ENCODE assay signal across 8 mouse cellular contexts in the genomic region with DNA sequence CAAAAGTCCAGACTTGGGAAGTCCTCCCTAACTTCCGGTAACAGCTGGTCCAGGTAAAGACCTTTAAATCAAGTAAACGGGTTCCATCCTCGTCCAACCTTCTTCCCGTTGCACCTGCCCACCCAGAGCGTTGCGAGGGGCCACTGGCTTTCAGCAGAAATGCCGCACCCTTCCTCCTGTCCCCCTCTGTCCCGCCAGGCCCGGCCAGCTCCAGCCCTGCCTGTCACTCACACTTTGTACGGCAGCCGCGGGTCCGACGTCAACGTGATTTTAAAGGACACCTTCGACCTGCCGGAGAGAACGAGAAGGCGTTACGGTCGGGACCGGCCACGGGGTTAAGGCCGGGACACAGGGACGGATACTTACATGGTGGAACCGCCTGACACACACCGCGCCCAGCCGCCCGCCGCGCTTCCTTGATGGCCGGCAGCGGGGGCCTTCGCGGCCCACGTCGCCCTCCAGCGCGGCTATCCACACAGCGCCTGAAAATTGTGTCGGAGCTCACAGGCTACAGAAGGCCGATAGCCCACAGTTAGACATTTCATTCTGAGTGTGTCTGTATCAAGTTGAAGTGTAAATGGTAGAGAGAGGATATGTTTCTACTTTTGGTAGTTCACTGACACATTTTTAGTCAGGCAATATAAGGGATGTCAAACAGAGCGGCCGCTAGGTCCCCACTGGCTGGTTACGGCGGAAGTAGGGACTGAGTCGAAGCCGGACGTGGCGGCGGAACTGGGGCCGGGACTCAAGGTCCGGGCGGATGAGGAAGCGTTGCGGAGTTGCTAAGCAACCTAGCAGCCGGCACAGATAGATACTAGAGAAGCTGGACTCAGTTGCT. TPM values are rescaled to one million over a fixed set of nuclear protein-coding genes. Genes with fewer than 3 reads are reported as not detected.
DNase-seq lines count a peak whose midpoint lies in the region; ATAC-seq lines count a peak whose summit lies in the region.

A gene (minus strand): TSS at position 448 of the 838 bp plus-strand sequence.

- no peaks in the 10 kb centered on the region for H3K9me3 ChIP-seq in heart, embryonic 14.5 days (ENCODE audit: control insufficient read depth, low read length)
- no peaks in the 10 kb centered on the region for H3K9me3 ChIP-seq in liver, embryonic 13.5 days (replicated peaks)
- H3K9me3 ChIP-seq in stomach, embryonic 16.5 days (replicated peaks; ENCODE audit: control insufficient read depth, low read length), result no peaks in the 10 kb centered on the region

- H3K27ac ChIP-seq in heart, embryonic 14.5 days (replicated peaks in 1 of 2; ENCODE audit: control insufficient read depth in 1 of 2, insufficient read depth in 1 of 2, low read depth in 2 of 2, low read length in 2 of 2), result peak within 1 kb of the TSS; percentile 48 to 70; a peak in 2 of 4 replicates
- H3K27ac ChIP-seq in liver, embryonic 13.5 days, result no peak within 1 kb of the TSS
- peak within 1 kb of the TSS; percentile 28; the same call in 1 of the 2 replicates for H3K27ac ChIP-seq in stomach, embryonic 16.5 days (ENCODE audit: low read length)

- peak within 1 kb of the TSS; percentile 88 for H3K9ac ChIP-seq in heart, embryonic 14.5 days (ENCODE audit: low read length)
- H3K9ac ChIP-seq in liver, embryonic 13.5 days, result peak within 1 kb of the TSS; percentile 80
- peak within 1 kb of the TSS; percentile 89 for H3K9ac ChIP-seq in stomach, embryonic 16.5 days (ENCODE audit: low read length)

- DNase-seq in c-Kit-negative CD71-positive TER-119-positive erythroid progenitor cells, embryonic 14.5 days (ENCODE audit: low read depth, low spot score), result peak; percentile 78
- DNase-seq in fibroblast of lung, adult 2 months (ENCODE audit: low read depth), result peak; percentile 92
- DNase-seq in kidney, postnatal 14 days, result peak; percentile 96
- peak; percentile 87 for DNase-seq in liver, embryonic 13.5 days
- peak; percentile 87 for DNase-seq in neural tube, embryonic 10.5 days (ENCODE audit: extremely low spot score, low spot score)

- H3K36me3 ChIP-seq in heart, embryonic 14.5 days (ENCODE audit: control insufficient read depth, insufficient read depth, low read length), result peaks cover 30% of the 10 kb centered on the region
- H3K36me3 ChIP-seq in liver, embryonic 13.5 days, result peaks cover 28% of the 10 kb centered on the region
- peaks cover 15% of the 10 kb centered on the region for H3K36me3 ChIP-seq in stomach, embryonic 16.5 days (ENCODE audit: control insufficient read depth, insufficient read depth, low read length)

- H3K4me2 ChIP-seq in heart, embryonic 14.5 days (ENCODE audit: low read length), result peak within 1 kb of the TSS; percentile 83
- peak within 1 kb of the TSS; percentile 77 for H3K4me2 ChIP-seq in liver, embryonic 13.5 days
- H3K4me2 ChIP-seq in stomach, embryonic 16.5 days (ENCODE audit: low read depth, low read length), result peak within 1 kb of the TSS; percentile 71

- H3K27me3 ChIP-seq in heart, embryonic 14.5 days (ENCODE audit: control insufficient read depth, insufficient read depth, low read length), result no peaks in the 10 kb centered on the region
- no peaks in the 10 kb centered on the region for H3K27me3 ChIP-seq in liver, embryonic 13.5 days
- no peaks in the 10 kb centered on the region for H3K27me3 ChIP-seq in stomach, embryonic 16.5 days (ENCODE audit: control insufficient read depth, insufficient read depth, low read length)

- H3K4me3 ChIP-seq in heart, embryonic 14.5 days (ENCODE audit: control insufficient read depth in 1 of 2, insufficient read depth in 1 of 2, low read depth in 1 of 2, low read length in 2 of 2), result peak within 1 kb of the TSS; percentile 91 to 98
- H3K4me3 ChIP-seq in liver, embryonic 13.5 days (replicated peaks), result peak within 1 kb of the TSS; percentile 82
- H3K4me3 ChIP-seq in stomach, embryonic 16.5 days (replicated peaks; ENCODE audit: low read length), result peak within 1 kb of the TSS; percentile 90

- H3K4me1 ChIP-seq in heart, embryonic 14.5 days (ENCODE audit: control insufficient read depth in 2 of 2, insufficient read depth in 2 of 2, low read length in 2 of 2), result peaks cover 3 to 6% of the 10 kb centered on the region in 2 experiments; a peak in 3 of 4 replicates
- H3K4me1 ChIP-seq in liver, embryonic 13.5 days (replicated peaks), result peaks cover 17% of the 10 kb centered on the region
- peaks cover 10% of the 10 kb centered on the region; the same call in 1 of the 2 replicates for H3K4me1 ChIP-seq in stomach, embryonic 16.5 days (ENCODE audit: control insufficient read depth, insufficient read depth, low read length)

- under 1% methylated on average over 58 of the region's 58 CpGs for WGBS in heart, embryonic 14.5 days
- under 1% methylated on average over 58 of the region's 58 CpGs for WGBS in liver, embryonic 13.5 days (ENCODE audit: insufficient replicate concordance)
- WGBS in stomach, embryonic 16.5 days, result under 1% methylated on average over 58 of the region's 58 CpGs

- ATAC-seq in CD4-positive, CD25-positive, alpha-beta regulatory T cell, adult 4 months, result peak; percentile 95
- peak; percentile 98 for ATAC-seq in heart, embryonic 14.5 days (ENCODE audit: insufficient number of reproducible peaks, insufficient read depth, low FRiP score, low read depth)
- peak; percentile 99 for ATAC-seq in liver, embryonic 13.5 days (ENCODE audit: low read depth)
- peak; percentile 98 for ATAC-seq in stomach, embryonic 16.5 days (ENCODE audit: insufficient read depth, low FRiP score)

RNA-seq across cellular contexts. Expression of the gene that starts here (rescaled TPM):
- polyA plus RNA-seq in CD4-positive, CD25-positive, alpha-beta regulatory T cell, adult 4 months (2017; shearing (Covaris generic)), result 10 to 100 TPM; 49.9 to 53.9 TPM
- polyA plus RNA-seq in heart, embryonic 14.5 days (2014; fragmentation: Nextera tagmentation; extraction: Ambion mirVana), result 61.6 and 65.7 TPM in 2 replicates
- 74.4 and 87.4 TPM in 2 replicates for polyA plus RNA-seq in liver, embryonic 13.5 days (2015; fragmentation: Nextera tagmentation; extraction: Ambion mirVana)
- polyA plus RNA-seq in stomach, embryonic 16.5 days (2015; fragmentation: Nextera tagmentation; extraction: Ambion mirVana), result 124 and 135 TPM in 2 replicates
